Mouse (Mus musculus) adrenal gland, adult 2 months (tissue): ENCODE measurements around the gene Mterf1a. TPM values are rescaled to one million over a fixed set of nuclear protein-coding genes. Genes with fewer than 3 reads are reported as not detected.

Experiments
- polyA plus RNA-seq: library from polyadenylated mRNA; depleted of rRNA; stranded (reverse); fragments of >200 nt; gene quantifications from 2 replicates; pipeline ENCODE4 v1.2.3, GENCODE M21; 2012; rRNA removed
- total RNA-seq, 2 experiments: library from RNA; stranded (reverse); gene quantifications; 2 replicates each; pipeline ENCODE4 v1.2.3; 2021

The Mterf1a gene
- total and polyA plus RNA-seq, 3 experiments = 0.17 to 7.8 (median 6.6) TPM

Other genes with a start within 250 kb of the Mterf1a start
- gene Tmbim7, start 242.8 kb downstream of the Mterf1a start, total RNA-seq = not detected
- not detected in 2 replicates for gene Tmbim7, start 242.8 kb downstream of the Mterf1a start, polyA plus RNA-seq
- 100 to 1,000 TPM; 161 to 197 TPM for gene Gatad1, start 236.7 kb downstream of the Mterf1a start, total RNA-seq
- 93.7 and 114 TPM in 2 replicates for gene Gatad1, start 236.7 kb downstream of the Mterf1a start, polyA plus RNA-seq
- gene Ankib1, start 91.0 kb downstream of the Mterf1a start, total RNA-seq = 10 to 100 TPM; 58.5 to 90.4 TPM
- 6.9 and 10.5 TPM in 2 replicates for gene Ankib1, start 91.0 kb downstream of the Mterf1a start, polyA plus RNA-seq
- 10 to 100 TPM; 41.9 to 55.7 TPM for gene Krit1, start 90.7 kb downstream of the Mterf1a start, total RNA-seq
- 2.7 and 3.2 TPM in 2 replicates for gene Krit1, start 90.7 kb downstream of the Mterf1a start, polyA plus RNA-seq
- gene Lrrd1, start 48.8 kb downstream of the Mterf1a start, total RNA-seq = under 1 TPM; 0.17 to 0.20 TPM
- 0.21 and 0.39 TPM in 2 replicates for gene Lrrd1, start 48.8 kb downstream of the Mterf1a start, polyA plus RNA-seq
- gene Akap9, start 34.1 kb upstream of the Mterf1a start, total RNA-seq = 10 to 100 TPM; 61.9 to 78.5 TPM
- 14.4 and 18.3 TPM in 2 replicates for gene Akap9, start 34.1 kb upstream of the Mterf1a start, polyA plus RNA-seq
- 100 to 1,000 TPM in 1 of 2 experiments, 10 to 100 TPM in 1; 39.8 to 115 TPM for gene Cyp51, start 210.8 kb upstream of the Mterf1a start, total RNA-seq
- 76.7 and 125 TPM in 2 replicates for gene Cyp51, start 210.8 kb upstream of the Mterf1a start, polyA plus RNA-seq